Mouse (Mus musculus) liver, embryonic 15.5 days (tissue): ENCODE data around the gene Pkn2. TPM values are rescaled to one million over a fixed set of nuclear protein-coding genes. Genes with fewer than 3 reads are reported as not detected.

Experiments used
- ATAC-seq: fragments of 200-750 bp; cut with Nextera tagmentation; 2 replicates; pipeline ENCODE4 v1.8.0; 2017; ENCODE audit warnings: moderate number of reproducible peaks, mild to moderate bottlenecking, moderate library complexity; ENCODE audit not compliant: insufficient read depth
- H3K27ac ChIP-seq: fragments of 300-500 bp; sonication (generic); replicated peaks from 2 replicates; pipeline ENCODE4 v1.5.1; 2015; ENCODE audit warnings: mild to moderate bottlenecking, inconsistent platforms
- H3K27me3 ChIP-seq: fragments of 300-500 bp; sonication (generic); 2 replicates; pipeline ENCODE4 v1.6.1; 2015; ENCODE audit warnings: mild to moderate bottlenecking, inconsistent platforms
- H3K36me3 ChIP-seq: fragments of 300-500 bp; sonication (generic); replicated peaks from 2 replicates; pipeline ENCODE4 v1.6.1; 2015; ENCODE audit warnings: moderate library complexity, mild to moderate bottlenecking, inconsistent platforms
- H3K4me1 ChIP-seq: fragments of 300-500 bp; sonication (generic); replicated peaks from 2 replicates; pipeline ENCODE4 v1.6.1; 2015; ENCODE audit warnings: inconsistent platforms
- H3K4me2 ChIP-seq: fragments of 300-500 bp; sonication (generic); 2 replicates; pipeline ENCODE4 v1.6.1; 2015; ENCODE audit warnings: moderate library complexity, mild to moderate bottlenecking, inconsistent platforms
- H3K4me3 ChIP-seq: fragments of 300-500 bp; sonication (generic); replicated peaks from 2 replicates; pipeline ENCODE4 v1.5.1; 2015; ENCODE audit warnings: mild to moderate bottlenecking, inconsistent platforms
- H3K9ac ChIP-seq: fragments of 300-500 bp; sonication (generic); 2 replicates; pipeline ENCODE4 v1.6.1; 2015; ENCODE audit warnings: moderate library complexity, mild to moderate bottlenecking, inconsistent platforms
- H3K9me3 ChIP-seq: fragments of 300-500 bp; sonication (generic); replicated peaks from 2 replicates; pipeline ENCODE4 v1.6.1; 2016; ENCODE audit warnings: inconsistent platforms
- WGBS: fragments of 180-500 bp; shearing (Covaris S2); methylation state at CpG from one replicate; pipeline ENCODE4 v1.1.7; 2015; ENCODE audit warnings: mixed read lengths; ENCODE audit not compliant: insufficient replicate concordance; 5-methylcytosine and 5-hydroxymethylcytosine counted together
- polyA plus RNA-seq: library from polyadenylated mRNA; unstranded; fragments of >200 nt; fragmentation: Nextera tagmentation; extraction: Ambion mirVana; gene quantifications from 2 replicates; pipeline ENCODE4 v1.2.1, GENCODE M21; 2015

Pkn2 gene
- polyA plus RNA-seq, 1 experiment from 2014 or later, result 34.5 TPM

DNA sequence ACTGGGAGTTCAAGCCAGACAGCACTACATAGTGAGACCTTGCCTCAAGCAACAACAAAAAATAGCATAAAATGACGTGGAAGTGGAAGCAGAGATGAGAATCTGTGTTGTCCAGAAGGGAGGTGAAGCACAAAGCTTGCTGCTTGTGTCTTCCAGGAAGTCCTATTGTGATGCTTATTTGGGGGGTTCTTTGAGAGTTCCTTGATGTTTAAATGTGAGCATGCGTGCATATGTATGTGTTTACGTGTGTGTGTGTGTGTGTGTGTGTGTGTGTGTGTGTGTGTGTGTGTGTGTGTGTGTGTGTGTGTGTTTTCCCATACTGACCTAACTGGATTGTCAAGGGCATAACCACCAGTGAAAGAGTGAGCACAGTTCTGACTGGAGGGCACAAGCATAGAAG, 5.2 kb upstream of the Pkn2 start:
- Histone ChIP-seq H3K9me3 (no peaks in the 10 kb centered on the region), H3K27me3 (no peaks in the 10 kb centered on the region), H3K36me3 (no peaks in the 10 kb centered on the region; the same call in 1 of the 2 replicates), H3K27ac (no peak overlapping the region), H3K4me2 (no peak overlapping the region), H3K4me3 (no peak overlapping the region), H3K9ac (no peak overlapping the region), H3K4me1 (peaks cover 33% of the 10 kb centered on the region)
- ATAC-seq, result no peak
- 76% methylated on average over 3 of the region's 3 CpGs for WGBS

DNA sequence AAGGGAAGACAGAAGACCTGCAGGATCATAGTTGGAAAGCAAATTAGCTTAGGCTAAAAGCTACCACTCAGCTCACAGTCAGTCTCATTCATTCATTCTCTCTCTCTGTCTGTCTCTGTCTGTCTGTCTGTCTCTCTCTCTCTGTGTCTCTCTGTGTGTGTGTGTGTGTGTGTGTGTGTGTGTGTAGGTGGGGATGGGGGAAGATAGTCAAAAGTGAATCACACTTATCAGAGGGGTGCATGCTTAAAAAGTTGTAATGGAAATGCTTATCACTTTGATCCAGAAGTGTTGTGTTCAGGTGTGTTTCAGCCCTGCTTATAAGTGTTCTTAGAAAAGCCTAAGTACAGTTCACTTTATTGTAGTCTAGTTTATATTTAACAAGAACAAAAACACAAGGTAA, 2.8 kb upstream of the Pkn2 start:
- Histone ChIP-seq H3K4me1 (peaks cover 33% of the 10 kb centered on the region), H3K4me3 (peak overlapping the region; percentile 100), H3K27me3 (no peaks in the 10 kb centered on the region), H3K9me3 (no peaks in the 10 kb centered on the region), H3K36me3 (no peaks in the 10 kb centered on the region; the same call in 1 of the 2 replicates), H3K4me2 (peak overlapping the region; percentile 72), H3K27ac (peak overlapping the region; percentile 65), H3K9ac (peak overlapping the region; percentile 26; the same call in 1 of the 2 replicates)
- peak; percentile 1; the same call in 1 of the 2 replicates for ATAC-seq

DNA sequence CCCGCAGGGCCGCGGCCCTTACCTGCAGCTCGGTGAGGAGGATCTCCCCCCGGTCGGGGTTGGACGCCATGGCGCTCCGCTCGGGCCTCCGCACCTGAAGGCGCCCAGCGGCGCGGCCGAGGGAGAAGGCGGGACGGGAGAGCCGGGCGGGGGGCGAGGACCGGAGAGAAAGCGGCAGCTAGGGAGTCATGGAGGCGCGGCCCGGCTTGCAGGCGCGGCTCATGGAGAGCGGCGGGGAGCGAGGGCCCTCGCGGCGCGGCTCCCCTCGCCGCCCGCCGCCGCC, 274 bp downstream of the Pkn2 start:
- Histone ChIP-seq H3K27ac (peak overlapping the region; percentile 100), H3K4me1 (peaks cover 30% of the 10 kb centered on the region), H3K9me3 (no peaks in the 10 kb centered on the region), H3K4me3 (peak overlapping the region; percentile 100), H3K36me3 (no peaks in the 10 kb centered on the region; the same call in 1 of the 2 replicates), H3K9ac (peak overlapping the region; percentile 100), H3K4me2 (peak overlapping the region; percentile 72), H3K27me3 (no peaks in the 10 kb centered on the region)
- ATAC-seq, result no peak
- under 1% methylated on average over 38 of the region's 40 CpGs for WGBS

DNA sequence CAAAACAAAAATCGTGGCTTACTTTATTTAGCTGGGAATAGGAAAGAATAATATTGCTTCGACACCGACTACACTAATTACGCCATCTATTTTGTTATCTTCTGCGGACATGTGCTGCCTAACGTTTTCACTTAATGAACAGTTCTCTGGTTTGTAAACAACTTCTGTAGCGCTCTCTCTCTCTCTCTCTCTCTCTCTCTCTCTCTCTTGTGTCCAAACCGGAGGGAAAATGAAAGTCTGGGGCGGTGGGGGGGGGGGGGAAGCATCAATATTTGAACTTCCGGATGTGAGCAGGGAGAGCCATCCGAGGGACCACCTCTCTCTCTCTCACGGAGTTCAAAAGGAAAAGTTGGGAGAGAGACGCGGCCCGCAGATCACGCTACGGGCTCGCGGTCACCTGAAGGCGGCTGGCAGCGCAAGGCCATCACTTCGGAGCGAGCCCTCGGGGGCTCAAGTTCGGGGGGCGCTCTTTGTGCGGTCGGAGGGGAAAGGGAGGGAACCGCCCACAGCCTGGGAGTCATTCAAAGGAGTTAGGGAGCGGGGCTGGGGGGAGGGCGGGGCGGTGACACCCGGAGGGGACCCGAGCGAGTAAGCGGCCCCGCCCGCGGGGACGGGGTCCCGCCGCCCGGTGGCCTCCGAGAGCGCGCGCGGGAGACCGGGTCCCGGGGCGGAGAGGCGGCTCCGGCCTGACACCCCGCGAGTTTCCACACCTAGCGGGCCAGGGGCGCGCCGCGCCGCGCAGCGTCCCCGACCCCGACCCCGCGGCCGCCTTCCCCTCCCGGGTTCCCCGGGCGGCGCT, 815 bp downstream of the Pkn2 start:
- Histone ChIP-seq H3K27me3 (no peaks in the 10 kb centered on the region), H3K27ac (peak overlapping the region; percentile 100), H3K4me2 (peak overlapping the region; percentile 72)

DNA sequence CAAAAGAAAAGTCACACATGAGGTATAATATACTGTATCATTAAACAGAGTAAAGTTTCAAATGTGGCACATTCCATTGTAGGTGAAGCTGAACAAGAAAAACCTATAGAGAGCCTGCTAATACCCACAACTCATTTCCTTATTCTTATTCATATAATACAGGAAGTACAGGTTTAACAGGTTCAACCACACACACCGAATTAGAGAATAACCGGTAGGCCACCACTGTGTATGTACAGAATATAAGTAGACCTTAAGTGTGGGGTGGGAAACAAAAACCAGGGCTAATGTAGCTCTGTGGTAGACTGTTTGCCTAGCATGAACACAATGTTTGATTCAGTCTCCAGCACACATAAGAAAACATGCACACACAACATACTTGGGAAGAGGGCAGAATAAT, 18.6 kb downstream of the Pkn2 start:
- ATAC-seq, result no peak
- 61% methylated on average over 2 of the region's 2 CpGs for WGBS
- H3K4me2 ChIP-seq, result no peak overlapping the region
- H3K27me3 ChIP-seq, result no peaks in the 10 kb centered on the region
- no peak overlapping the region for H3K4me3 ChIP-seq
- no peak overlapping the region for H3K9ac ChIP-seq
- H3K4me1 ChIP-seq, result 0 out of 2 replicates have a peak, but pooled peaks cover 3% of the 10 kb centered on the region
- no peaks in the 10 kb centered on the region for H3K9me3 ChIP-seq
- H3K36me3 ChIP-seq, result no peaks in the 10 kb centered on the region
- no peak overlapping the region for H3K27ac ChIP-seq

More for the DNA sequence above, 815 bp downstream of the Pkn2 start:
- WGBS, result under 1% methylated on average over 71 of the region's 72 CpGs
- peaks cover 28% of the 10 kb centered on the region for H3K4me1 ChIP-seq
- H3K36me3 ChIP-seq, result 0 out of 2 replicates have a peak, but pooled peaks cover 2% of the 10 kb centered on the region
- H3K4me3 ChIP-seq, result peak overlapping the region; percentile 100
- H3K9ac ChIP-seq, result peak overlapping the region; percentile 100
- peak; percentile 18 for ATAC-seq
- H3K9me3 ChIP-seq, result no peaks in the 10 kb centered on the region

DNA sequence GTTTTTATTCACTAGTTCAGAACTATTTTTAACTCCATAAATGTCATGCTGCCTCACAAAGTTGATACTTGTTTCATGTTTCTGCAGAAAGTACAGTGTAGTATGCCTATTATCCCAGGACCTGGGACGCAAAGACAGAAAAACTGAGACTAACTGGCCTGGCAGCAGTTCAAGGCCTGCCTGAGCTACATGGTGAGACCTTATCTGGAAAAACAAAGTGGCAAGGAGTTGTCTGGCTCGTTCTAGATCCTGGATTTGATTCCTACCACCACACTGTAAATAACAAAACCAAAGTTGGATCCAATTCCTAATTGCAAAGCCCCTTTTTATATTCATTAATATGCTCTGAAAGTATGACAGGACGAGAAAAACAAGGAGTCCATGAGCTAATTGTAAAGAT, 25.0 kb downstream of the Pkn2 start:
- no peak overlapping the region for H3K4me3 ChIP-seq
- H3K9ac ChIP-seq, result no peak overlapping the region
- no peak for ATAC-seq
- no peaks in the 10 kb centered on the region for H3K27me3 ChIP-seq
- peaks cover 11% of the 10 kb centered on the region for H3K4me1 ChIP-seq
- H3K36me3 ChIP-seq, result no peaks in the 10 kb centered on the region; the same call in 1 of the 2 replicates
- H3K27ac ChIP-seq, result no peak overlapping the region
- H3K4me2 ChIP-seq, result no peak overlapping the region
- H3K9me3 ChIP-seq, result no peaks in the 10 kb centered on the region
- WGBS, result 34% methylated on average over 3 of the region's 3 CpGs

DNA sequence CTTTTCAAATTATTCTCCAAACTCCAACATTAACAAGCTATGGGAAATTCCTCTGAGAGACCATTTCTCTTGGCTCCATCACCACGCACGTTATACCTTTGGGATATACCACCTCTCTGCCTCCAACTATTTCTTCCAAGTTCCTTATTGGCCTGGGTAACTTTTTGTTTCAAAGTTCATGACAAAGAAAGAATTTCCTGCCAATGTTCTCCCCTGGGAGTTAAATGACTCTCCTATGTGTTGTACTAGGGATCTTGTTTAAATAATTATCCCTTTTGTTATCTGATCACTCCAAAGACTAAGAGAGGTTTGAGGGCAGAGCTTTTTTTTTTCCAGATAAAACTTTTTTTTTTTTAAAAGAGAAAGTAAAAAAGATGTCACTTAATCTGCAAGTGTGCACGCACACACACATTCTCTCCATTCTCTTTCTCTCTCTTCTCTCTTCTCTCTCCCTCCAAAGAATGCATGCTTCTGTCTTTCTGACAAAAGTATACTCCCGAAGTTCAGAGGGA, 25.8 kb downstream of the Pkn2 start:
- Histone ChIP-seq H3K4me1 (peaks cover 11% of the 10 kb centered on the region), H3K4me3 (no peak overlapping the region), H3K36me3 (no peaks in the 10 kb centered on the region; the same call in 1 of the 2 replicates), H3K9ac (no peak overlapping the region), H3K9me3 (no peaks in the 10 kb centered on the region), H3K4me2 (no peak overlapping the region), H3K27ac (0 out of 2 replicates have a peak overlapping the region, but pooled peaks have one; percentile 4), H3K27me3 (no peaks in the 10 kb centered on the region)
- 71% methylated on average over 4 of the region's 4 CpGs for WGBS
- no peak for ATAC-seq

DNA sequence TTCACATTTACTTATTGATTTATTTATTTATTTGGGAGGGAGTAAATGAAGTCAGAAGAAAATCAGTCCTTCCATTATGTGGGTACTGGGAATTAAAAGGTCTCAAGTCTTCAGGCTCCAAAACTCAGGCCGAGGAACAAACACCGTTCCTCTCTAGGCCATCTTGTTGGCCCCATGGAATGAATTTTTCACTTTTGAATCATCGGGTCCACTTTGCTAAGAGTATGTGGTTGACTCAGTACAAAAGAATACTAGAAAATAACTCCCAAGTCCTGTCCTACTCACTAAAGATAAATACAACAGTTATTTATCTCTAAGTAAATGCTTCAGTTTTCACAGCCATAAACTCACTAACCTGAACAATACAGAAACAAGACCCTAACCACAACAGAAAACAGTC, 28.9 kb downstream of the Pkn2 start:
- Histone ChIP-seq H3K9me3 (no peaks in the 10 kb centered on the region), H3K27ac (no peak overlapping the region), H3K36me3 (peaks cover 5% of the 10 kb centered on the region; the same call in 1 of the 2 replicates), H3K4me1 (peaks cover 8% of the 10 kb centered on the region), H3K4me2 (no peak overlapping the region), H3K9ac (no peak overlapping the region), H3K27me3 (no peaks in the 10 kb centered on the region), H3K4me3 (no peak overlapping the region)
- no peak for ATAC-seq
- 89% methylated on average over 3 of the region's 3 CpGs for WGBS

DNA sequence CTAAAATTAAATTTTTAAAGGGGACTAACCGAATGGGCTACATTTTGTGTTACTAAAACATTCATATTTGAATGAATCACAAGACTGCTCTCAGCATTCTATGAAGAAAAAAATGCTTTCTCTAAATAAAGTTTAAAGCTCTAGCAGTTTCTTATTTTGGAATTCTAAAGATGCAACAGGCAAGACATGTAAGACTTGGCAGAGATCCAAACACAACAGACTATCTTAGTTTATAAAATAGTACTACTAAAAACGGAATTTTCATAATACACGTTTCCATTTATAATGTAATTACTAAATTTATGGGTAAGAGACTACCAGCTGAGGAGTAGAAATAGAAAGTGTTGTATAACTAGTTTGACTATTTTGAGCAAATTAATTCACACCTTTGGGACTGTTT, 30.2 kb downstream of the Pkn2 start:
- no peak overlapping the region for H3K9ac ChIP-seq
- no peak overlapping the region for H3K27ac ChIP-seq
- no peaks in the 10 kb centered on the region for H3K9me3 ChIP-seq
- peaks cover 3% of the 10 kb centered on the region for H3K4me1 ChIP-seq
- peaks cover 5% of the 10 kb centered on the region; the same call in 1 of the 2 replicates for H3K36me3 ChIP-seq
- H3K27me3 ChIP-seq, result no peaks in the 10 kb centered on the region
- H3K4me2 ChIP-seq, result no peak overlapping the region
- ATAC-seq, result no peak
- 84% methylated on average over 3 of the region's 3 CpGs for WGBS
- no peak overlapping the region for H3K4me3 ChIP-seq

DNA sequence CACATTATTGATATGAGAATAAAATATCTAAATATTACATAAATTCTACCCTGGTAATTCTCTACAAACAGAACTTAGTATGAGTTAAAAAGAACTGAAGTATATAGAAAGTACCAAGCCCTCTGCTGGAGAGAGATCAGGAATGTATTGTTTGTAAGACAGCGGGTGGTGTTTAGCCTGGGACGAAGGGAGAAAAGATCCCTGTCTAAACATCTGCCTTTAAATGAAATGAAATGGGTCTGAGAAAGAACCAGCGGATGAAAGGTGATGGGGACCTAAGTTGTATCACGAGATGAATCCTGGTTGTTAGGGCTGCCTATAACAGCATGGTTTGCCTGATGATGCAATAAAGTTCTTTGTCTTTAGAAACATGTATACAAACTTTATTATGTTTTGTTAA, 41.8 kb downstream of the Pkn2 start:
- no peak overlapping the region for H3K9ac ChIP-seq
- no peak overlapping the region for H3K4me3 ChIP-seq
- H3K27ac ChIP-seq, result no peak overlapping the region
- ATAC-seq, result no peak
- peaks cover 9% of the 10 kb centered on the region for H3K4me1 ChIP-seq
- WGBS, result 90% methylated on average over 4 of the region's 4 CpGs
- H3K27me3 ChIP-seq, result no peaks in the 10 kb centered on the region
- H3K9me3 ChIP-seq, result no peaks in the 10 kb centered on the region
- peaks cover 26% of the 10 kb centered on the region for H3K36me3 ChIP-seq
- H3K4me2 ChIP-seq, result no peak overlapping the region

DNA sequence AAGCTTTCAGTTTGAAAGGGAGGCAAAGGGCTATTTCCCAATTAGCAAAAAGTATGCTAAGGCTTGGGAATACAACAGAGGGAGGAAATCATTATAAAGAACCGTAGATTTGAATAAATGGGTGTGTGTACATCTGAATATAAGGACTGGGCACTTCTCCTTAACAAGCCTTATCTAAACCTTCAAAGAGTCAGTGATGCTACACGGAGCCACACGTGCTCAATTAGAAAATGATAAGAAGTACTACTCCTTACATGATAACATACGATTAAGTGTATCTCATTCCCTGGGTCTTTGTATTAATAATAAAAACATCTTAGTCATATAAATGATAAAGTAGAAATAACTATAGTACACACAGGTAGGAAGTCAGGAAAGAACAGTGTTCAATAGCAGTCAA, 47.0 kb downstream of the Pkn2 start:
- H3K4me1 ChIP-seq, result peaks cover 14% of the 10 kb centered on the region
- H3K27ac ChIP-seq, result peak overlapping the region; percentile 16; the same call in 1 of the 2 replicates
- no peaks in the 10 kb centered on the region for H3K27me3 ChIP-seq
- peaks cover 31% of the 10 kb centered on the region for H3K36me3 ChIP-seq
- no peak overlapping the region; the same call in 1 of the 2 replicates for H3K4me2 ChIP-seq
- no peaks in the 10 kb centered on the region for H3K9me3 ChIP-seq
- WGBS, result 17% methylated on average over 4 of the region's 4 CpGs
- H3K4me3 ChIP-seq, result no peak overlapping the region
- peak; percentile 84 for ATAC-seq
- no peak overlapping the region for H3K9ac ChIP-seq
